Mouse (Mus musculus): ENCODE measurements around the gene Pigz. TPM values are rescaled to one million over a fixed set of nuclear protein-coding genes. Genes with fewer than 3 reads are reported as not detected.

Gene Pigz
- polyA plus RNA-seq (2012; fragmentation: generic; extraction: Trizol) = under 1 TPM; 0.01 to 0.09 TPM

GRCm38 (mm10) chr16:31933751-31934549 lies at the start of gene Pigz:
Pigz (plus strand) TSS chr16:31933851.

GRCm38 (mm10) chr16:31948345-31948774 lies 14.7 kb downstream of the Pigz start, which contains the start of the genes 0610012G03Rik and Ncbp2:
0610012G03Rik (minus strand) TSS chr16:31948494.
Ncbp2 (plus strand) TSS chr16:31948513.

Other genes with a start within 250 kb of the Pigz start
- gene Meltf, start 55.0 kb upstream of the Pigz start, polyA plus RNA-seq (2012; fragmentation: generic; extraction: Trizol) = under 1 TPM; 0.02 to 0.42 TPM
- gene 0610012G03Rik, start 14.6 kb downstream of the Pigz start, polyA plus RNA-seq (2012; fragmentation: generic; extraction: Trizol) = 10 to 100 TPM; 66.5 to 82.2 TPM
- gene Ncbp2, start 14.7 kb downstream of the Pigz start, polyA plus RNA-seq (2012; fragmentation: generic; extraction: Trizol) = 10 to 100 TPM in 1 of 2 experiments, 1 to 10 TPM in 1; 8.7 to 30.5 TPM
- 1 to 10 TPM in 1 of 2 experiments, under 1 TPM in 1; 0.48 to 4.4 TPM for gene Senp5, start 69.4 kb downstream of the Pigz start, polyA plus RNA-seq (2012; fragmentation: generic; extraction: Trizol)
- 10 to 100 TPM in 1 of 2 experiments, 1 to 10 TPM in 1; 1.7 to 11.9 TPM for gene Pak2, start 145.5 kb downstream of the Pigz start, polyA plus RNA-seq (2012; fragmentation: generic; extraction: Trizol)
- 10 to 100 TPM; 12.1 to 35.1 TPM for gene Pigx, start 165.9 kb downstream of the Pigz start, polyA plus RNA-seq (2012; fragmentation: generic; extraction: Trizol)
- gene Cep19, start 165.9 kb downstream of the Pigz start, polyA plus RNA-seq (2012; fragmentation: generic; extraction: Trizol) = 10 to 100 TPM in 1 of 2 experiments, 1 to 10 TPM in 1; 1.7 to 13.2 TPM
- gene Nrros, start 231.7 kb downstream of the Pigz start, polyA plus RNA-seq (2012; fragmentation: generic; extraction: Trizol) = not detected
- not detected for gene Bex6, start 246.0 kb downstream of the Pigz start, polyA plus RNA-seq (2012; fragmentation: generic; extraction: Trizol)